Mouse (Mus musculus) 3134 (cell line): ENCODE measurements around the gene Snx4.
"Not testable (repeated sequence)": the region's sequence is repeated elsewhere in the genome, so short reads cannot be mapped to it uniquely, and the experiment has no call there.

Experiments used
- DNase-seq: peaks from one replicate; pipeline ENCODE4 v3.0.0-alpha.2; 2011; ENCODE audit warnings: low spot score; ENCODE audit not compliant: insufficient read length; ENCODE audit errors: extremely low read depth

The Snx4 gene

GRCm38 (mm10) chr16:33251194-33252051 is at the start of gene Snx4:
Snx4 (plus strand) TSS chr16:33251442.
- peak; percentile 90 for DNase-seq

DNA sequence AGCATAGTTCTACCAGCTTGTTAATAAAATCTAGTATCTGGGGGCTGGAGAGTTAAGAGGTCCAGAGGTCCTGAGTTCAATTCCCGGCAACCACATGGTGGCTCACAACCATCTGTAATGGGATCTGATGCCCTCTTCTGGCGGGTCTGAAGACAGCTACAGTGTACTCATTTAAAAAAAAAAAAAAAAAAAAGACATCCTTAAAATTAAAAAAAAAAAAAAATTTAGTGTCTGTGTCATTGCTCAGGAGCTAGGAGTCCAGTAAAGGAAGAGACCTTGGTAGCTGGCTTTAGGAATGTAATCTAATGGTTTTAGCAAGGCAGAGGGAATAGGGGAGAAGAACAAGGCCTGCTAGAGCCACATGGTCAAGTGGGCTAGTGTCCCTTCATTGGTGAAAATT is 40.4 kb upstream of the Snx4 start:
- DNase-seq: no peak

DNA sequence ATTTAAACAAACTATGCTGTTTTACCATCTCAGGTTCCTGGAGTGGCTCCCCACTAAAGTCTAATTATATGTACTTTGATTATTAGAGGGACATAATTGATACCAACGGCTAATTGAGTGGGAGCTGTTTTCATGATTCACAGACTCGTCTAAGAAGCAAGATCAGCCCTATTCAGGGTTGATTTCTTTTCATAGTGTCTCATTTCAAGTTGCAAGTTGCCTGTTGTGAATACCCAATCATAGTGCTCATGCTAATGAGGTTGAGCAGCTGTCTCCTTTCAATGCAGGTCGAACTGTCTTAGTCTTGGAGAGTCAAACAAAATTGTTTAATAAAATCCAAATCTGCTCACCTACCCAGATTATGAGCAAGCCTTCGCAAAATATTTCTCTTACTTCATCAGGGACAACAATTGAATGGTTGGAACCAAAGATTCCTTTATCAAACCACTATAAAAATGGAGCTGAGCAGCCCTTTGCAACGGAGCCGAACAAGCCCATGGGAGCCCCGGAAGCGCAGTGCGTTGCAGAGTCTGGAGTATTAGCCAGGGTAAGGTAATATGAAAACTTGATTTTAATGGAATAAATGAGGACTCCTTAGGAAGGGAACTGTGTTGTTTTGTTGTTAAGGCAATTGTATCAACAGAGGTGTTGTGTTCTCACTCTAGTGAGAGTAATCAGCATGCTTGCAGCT is 34.8 kb upstream of the Snx4 start:
- no peak for DNase-seq

DNA sequence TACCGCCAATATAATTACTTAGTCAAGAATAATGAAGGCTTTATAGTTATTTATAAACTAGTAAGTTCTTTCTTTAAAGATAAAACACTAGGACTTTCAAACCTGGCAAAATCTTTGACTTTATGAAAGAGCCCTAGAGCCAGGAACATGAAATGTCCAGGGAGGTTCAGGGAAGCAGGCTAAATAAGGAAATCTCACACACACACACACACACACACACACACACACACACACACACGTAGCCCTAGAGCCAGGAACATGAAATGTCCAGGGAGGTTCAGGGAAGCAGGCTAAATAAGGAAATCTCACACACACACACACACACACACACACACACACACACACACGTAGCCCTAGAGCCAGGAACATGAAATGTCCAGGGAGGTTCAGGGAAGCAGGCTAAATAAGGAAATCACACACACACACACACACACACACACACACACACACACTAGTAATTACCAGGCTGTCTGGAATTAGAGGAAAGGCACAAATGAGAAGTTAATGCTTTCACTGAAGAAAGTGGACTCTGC is 33.6 kb upstream of the Snx4 start:
- not testable (repeated sequence) for DNase-seq

- no peak for DNase-seq
These were observed 28.8 kb upstream of the Snx4 start for GRCm38 (mm10) chr16:33222482-33222881.

- DNase-seq: no peak
These were observed 26.9 kb upstream of the Snx4 start for GRCm38 (mm10) chr16:33224381-33224780.

GRCm38 (mm10) chr16:33234128-33234527 is 17.1 kb upstream of the Snx4 start:
- DNase-seq: no peak

- no peak for DNase-seq
These were observed 15.1 kb upstream of the Snx4 start for GRCm38 (mm10) chr16:33236151-33236550.

DNA sequence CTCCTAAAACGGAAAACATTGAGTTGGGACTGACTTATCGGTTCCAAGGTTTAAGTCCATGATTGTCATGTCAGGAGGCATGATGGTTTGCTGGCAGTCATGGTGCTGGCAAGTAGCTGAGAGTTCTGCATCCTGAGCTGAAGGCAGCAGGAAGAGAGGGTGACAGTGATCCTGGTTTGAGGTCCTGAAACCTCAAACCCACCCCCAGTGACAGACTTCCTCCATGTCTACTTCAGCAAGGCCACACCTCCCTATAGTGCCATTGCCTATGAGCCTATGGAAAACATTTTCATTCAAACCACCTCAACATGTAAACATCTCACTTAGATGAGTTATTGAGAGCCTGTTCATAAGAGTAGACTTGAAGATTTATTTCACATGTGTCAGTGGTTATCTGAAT is 11.9 kb upstream of the Snx4 start:
- no peak for DNase-seq

DNA sequence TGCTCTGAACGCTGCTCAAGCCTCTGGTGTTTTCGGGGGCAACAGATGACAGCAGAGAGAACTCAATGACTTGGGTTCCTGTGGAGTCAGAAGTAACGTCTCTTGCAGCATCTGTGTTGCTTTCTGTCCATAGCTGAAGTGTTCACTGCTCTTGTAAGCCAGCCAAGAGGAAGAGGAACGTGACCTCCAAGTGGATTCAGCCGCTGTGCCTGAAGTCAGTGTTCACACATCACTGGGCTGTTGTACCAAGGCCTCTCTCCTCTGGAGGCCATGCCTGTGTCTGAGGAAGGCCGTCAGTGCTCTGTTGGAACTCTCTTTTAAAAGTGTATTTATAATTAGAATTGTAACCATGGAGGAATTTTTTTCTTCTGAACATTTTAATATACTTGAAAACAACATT is 9.2 kb upstream of the Snx4 start:
- no peak for DNase-seq

GRCm38 (mm10) chr16:33244136-33244691 is 7.0 kb upstream of the Snx4 start:
- no peak for DNase-seq

- no peak for DNase-seq
These were observed 6.2 kb upstream of the Snx4 start for GRCm38 (mm10) chr16:33244933-33245470.

GRCm38 (mm10) chr16:33246526-33246925 is 4.7 kb upstream of the Snx4 start:
- DNase-seq: no peak

- DNase-seq: no peak
These were observed 4.2 kb upstream of the Snx4 start for GRCm38 (mm10) chr16:33247006-33247405.

- no peak for DNase-seq
These were observed 556 bp upstream of the Snx4 start for GRCm38 (mm10) chr16:33250651-33251120.

- DNase-seq: no peak
These were observed 4.4 kb downstream of the Snx4 start for GRCm38 (mm10) chr16:33255601-33256000.

- no peak for DNase-seq
These were observed 7.3 kb downstream of the Snx4 start for GRCm38 (mm10) chr16:33258530-33258929.

- no peak for DNase-seq
These were observed 8.6 kb downstream of the Snx4 start for GRCm38 (mm10) chr16:33259824-33260223.

GRCm38 (mm10) chr16:33260825-33261224 is 9.6 kb downstream of the Snx4 start:
- DNase-seq: no peak

- DNase-seq: no peak
These were observed 10.4 kb downstream of the Snx4 start for GRCm38 (mm10) chr16:33261584-33262061.

- DNase-seq: no peak
These were observed 10.9 kb downstream of the Snx4 start for GRCm38 (mm10) chr16:33262096-33262495.
